Mouse (Mus musculus): ENCODE measurements around the gene Mpzl1. TPM values are rescaled to one million over a fixed set of nuclear protein-coding genes. Genes with fewer than 3 reads are reported as not detected.

The Mpzl1 gene
- total RNA-seq, 1 experiment from 2014 or later: not detected

Other genes starting within 250 kb of the Mpzl1 start
- 14.3 to 26.5 TPM (median 17.9 TPM) in 3 replicates for gene Dcaf6, start 174.1 kb downstream of the Mpzl1 start, total RNA-seq (2017)
- gene Mpc2, start 173.9 kb downstream of the Mpzl1 start, total RNA-seq (2017): 119 to 248 TPM (median 213 TPM) in 3 replicates
- gene Adcy10, start 149.4 kb downstream of the Mpzl1 start, total RNA-seq (2017): 0.19 to 1.8 TPM (median 0.75 TPM) in 3 replicates
- 85.7 to 143 TPM (median 87.9 TPM) in 3 replicates for gene Rcsd1, start 75.2 kb upstream of the Mpzl1 start, total RNA-seq (2017)
- gene Creg1, start 129.2 kb upstream of the Mpzl1 start, total RNA-seq (2017): 97.4 to 180 TPM (median 175 TPM) in 3 replicates
- gene Cd247, start 154.1 kb upstream of the Mpzl1 start, total RNA-seq (2017): 43.0 to 147 TPM (median 60.9 TPM) in 3 replicates

Measured in monocyte, adult 5-6 weeks (primary cell).